Mouse (Mus musculus) ES-Bruce4 (cell line): ENCODE data around the gene Grik4. TPM values are rescaled to one million over a fixed set of nuclear protein-coding genes. Genes with fewer than 3 reads are reported as not detected.
A peak's percentile ranks its signal among the peaks of the same experiment; 100 is the strongest.

Experiments
- H3K27ac ChIP-seq: 2 replicates; pipeline ENCODE4 v1.5.1; 2012; ENCODE audit warnings: low read length, inconsistent platforms; ENCODE audit not compliant: insufficient read depth
- H3K27me3 ChIP-seq: 2 replicates; pipeline ENCODE4 v1.6.1; 2012; ENCODE audit warnings: mild to moderate bottlenecking, low read length, inconsistent platforms; ENCODE audit not compliant: control insufficient read depth, poor library complexity, insufficient read depth, severe bottlenecking
- H3K36me3 ChIP-seq: 2 replicates; pipeline ENCODE4 v1.6.1; 2012; ENCODE audit warnings: inconsistent platforms, mild to moderate bottlenecking, low read length, moderate library complexity; ENCODE audit not compliant: control insufficient read depth, poor library complexity, insufficient read depth, severe bottlenecking
- H3K4me1 ChIP-seq: one replicate; pipeline ENCODE4 v1.8.1; 2011; ENCODE audit warnings: low read length; ENCODE audit not compliant: control insufficient read depth, insufficient read depth
- H3K4me3 ChIP-seq: 2 replicates; pipeline ENCODE4 v1.5.1; 2011; ENCODE audit warnings: low read depth, mild to moderate bottlenecking, low read length
- H3K9ac ChIP-seq: 2 replicates; pipeline ENCODE4 v1.6.1; 2012; ENCODE audit warnings: low read depth, mild to moderate bottlenecking, inconsistent platforms; ENCODE audit not compliant: poor library complexity, severe bottlenecking
- H3K9me3 ChIP-seq: replicated peaks from 2 replicates; pipeline ENCODE4 v1.6.1; 2012; ENCODE audit warnings: mild to moderate bottlenecking, low read length, inconsistent platforms; ENCODE audit not compliant: control insufficient read depth, poor library complexity, insufficient read depth, severe bottlenecking
- CTCF ChIP-seq: IDR thresholded peaks from one replicate; pipeline ENCODE4 v1.8.1; 2011; ENCODE audit warnings: low read depth, low read length
- EP300 ChIP-seq: IDR thresholded peaks from 2 replicates; pipeline ENCODE4 v1.6.1; 2011; ENCODE audit warnings: low read depth, low read length; ENCODE audit not compliant: insufficient read depth
- POLR2A ChIP-seq: IDR thresholded peaks from one replicate; pipeline ENCODE4 v1.8.1; 2011; ENCODE audit warnings: low read length; ENCODE audit not compliant: insufficient read depth
- polyA plus RNA-seq: library from polyadenylated mRNA; stranded (reverse); fragments of >200 nt; gene quantifications from 2 replicates; pipeline ENCODE4 v1.2.4, GENCODE M21; 2011; ENCODE audit warnings: low read depth; ENCODE audit not compliant: missing spikeins, insufficient read depth, insufficient read length

Gene Grik4
- polyA plus RNA-seq, 1 experiment, result 1.0 TPM

- TF ChIP-seq POLR2A (no peak), EP300 (no peak), CTCF (no peak)
- Histone ChIP-seq H3K36me3 (no peaks in the 10 kb centered on the region), H3K4me3 (no peak overlapping the region), H3K4me1 (no peaks in the 10 kb centered on the region), H3K27ac (no peak overlapping the region), H3K27me3 (no peaks in the 10 kb centered on the region), H3K9ac (no peak overlapping the region), H3K9me3 (peaks cover 5% of the 10 kb centered on the region)
Measured at GRCm38 (mm10) chr9:42885566-42885965, 58.7 kb downstream of the Grik4 start.

- no peak for TF ChIP-seq EP300
- no peak for TF ChIP-seq CTCF
- no peak for TF ChIP-seq POLR2A
- Histone ChIP-seq H3K4me1 (no peaks in the 10 kb centered on the region), H3K4me3 (no peak overlapping the region), H3K9me3 (peaks cover 5% of the 10 kb centered on the region), H3K9ac (no peak overlapping the region), H3K27me3 (no peaks in the 10 kb centered on the region), H3K36me3 (no peaks in the 10 kb centered on the region), H3K27ac (no peak overlapping the region)
Measured at GRCm38 (mm10) chr9:42885123-42885522, 59.2 kb downstream of the Grik4 start.

GRCm38 (mm10) chr9:42883006-42883759 is 61.1 kb downstream of the Grik4 start:
- Histone ChIP-seq H3K27me3 (no peaks in the 10 kb centered on the region), H3K27ac (no peak overlapping the region), H3K9ac (no peak overlapping the region), H3K36me3 (no peaks in the 10 kb centered on the region), H3K4me1 (peaks cover 5% of the 10 kb centered on the region), H3K4me3 (no peak overlapping the region), H3K9me3 (peaks cover 5% of the 10 kb centered on the region)
- TF ChIP-seq EP300, result no peak
- no peak for TF ChIP-seq CTCF
- no peak for TF ChIP-seq POLR2A

GRCm38 (mm10) chr9:42882313-42882712 is 62.0 kb downstream of the Grik4 start:
- H3K27ac ChIP-seq, result no peak overlapping the region
- no peaks in the 10 kb centered on the region for H3K27me3 ChIP-seq
- no peak for TF ChIP-seq CTCF
- TF ChIP-seq POLR2A, result no peak
- no peak for TF ChIP-seq EP300
- H3K9ac ChIP-seq, result no peak overlapping the region
- H3K4me1 ChIP-seq, result peaks cover 6% of the 10 kb centered on the region
- H3K9me3 ChIP-seq, result peaks cover 5% of the 10 kb centered on the region
- no peak overlapping the region for H3K4me3 ChIP-seq
- H3K36me3 ChIP-seq, result no peaks in the 10 kb centered on the region

GRCm38 (mm10) chr9:42881040-42881439 is 63.3 kb downstream of the Grik4 start:
- Histone ChIP-seq H3K36me3 (no peaks in the 10 kb centered on the region), H3K27me3 (no peaks in the 10 kb centered on the region), H3K4me1 (peaks cover 6% of the 10 kb centered on the region), H3K9me3 (peaks cover 5% of the 10 kb centered on the region), H3K4me3 (no peak overlapping the region), H3K9ac (no peak overlapping the region), H3K27ac (no peak overlapping the region)
- TF ChIP-seq POLR2A (no peak), CTCF (no peak), EP300 (no peak)

GRCm38 (mm10) chr9:42878401-42878800 is 65.9 kb downstream of the Grik4 start:
- TF ChIP-seq CTCF (no peak), EP300 (peak; percentile 43; the same call in 1 of the 2 replicates), POLR2A (no peak)
- H3K27me3 ChIP-seq, result no peaks in the 10 kb centered on the region
- H3K36me3 ChIP-seq, result no peaks in the 10 kb centered on the region
- no peak overlapping the region for H3K4me3 ChIP-seq
- H3K27ac ChIP-seq, result no peak overlapping the region
- H3K9me3 ChIP-seq, result peaks cover 5% of the 10 kb centered on the region
- H3K4me1 ChIP-seq, result peaks cover 6% of the 10 kb centered on the region
- H3K9ac ChIP-seq, result no peak overlapping the region
